Mouse (Mus musculus): Measurements from ENCODE around the gene Pld4.

The Pld4 gene

DNA sequence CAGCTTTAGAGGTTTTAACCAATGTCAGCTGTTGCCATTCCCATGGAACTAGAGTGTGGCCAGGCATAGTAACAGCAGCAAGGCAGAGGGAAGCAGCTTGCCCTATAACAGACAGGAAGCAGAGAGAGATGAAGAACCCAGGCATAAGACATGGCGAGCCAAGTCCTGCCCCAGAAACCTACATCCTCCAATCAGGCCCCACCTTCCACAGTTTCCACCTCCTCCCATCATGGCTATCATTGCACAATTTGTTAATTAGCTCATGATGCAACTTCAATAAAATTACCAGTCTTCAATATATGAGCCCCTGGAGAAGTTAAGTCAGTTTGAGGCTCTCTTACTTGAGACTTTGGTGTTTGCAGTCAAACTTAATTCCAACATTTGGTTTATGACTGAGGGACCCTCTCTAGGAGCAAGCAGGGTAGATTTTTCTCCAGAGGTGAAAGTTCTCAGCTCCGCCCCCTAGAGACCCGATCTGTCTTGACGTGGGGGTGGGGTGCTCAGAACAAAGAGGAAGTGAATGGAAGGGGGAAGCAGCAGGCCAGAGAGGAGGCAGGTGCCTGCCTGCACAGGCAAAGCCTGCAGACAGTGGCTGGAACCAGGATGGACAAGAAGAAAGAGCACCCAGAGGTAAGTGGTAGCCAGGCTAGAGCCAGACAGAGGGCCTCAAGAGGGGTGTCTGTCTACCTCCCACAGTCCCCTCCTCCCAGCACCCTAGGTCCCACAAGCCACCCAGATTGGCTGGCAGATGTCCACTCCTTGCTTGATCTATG is at the start of gene Pld4:
Gene Pld4 (plus strand): TSS at position 502 of the 773 bp plus-strand sequence.
- no peak for DNase-seq (ENCODE audit: low read depth, low spot score)

DNA sequence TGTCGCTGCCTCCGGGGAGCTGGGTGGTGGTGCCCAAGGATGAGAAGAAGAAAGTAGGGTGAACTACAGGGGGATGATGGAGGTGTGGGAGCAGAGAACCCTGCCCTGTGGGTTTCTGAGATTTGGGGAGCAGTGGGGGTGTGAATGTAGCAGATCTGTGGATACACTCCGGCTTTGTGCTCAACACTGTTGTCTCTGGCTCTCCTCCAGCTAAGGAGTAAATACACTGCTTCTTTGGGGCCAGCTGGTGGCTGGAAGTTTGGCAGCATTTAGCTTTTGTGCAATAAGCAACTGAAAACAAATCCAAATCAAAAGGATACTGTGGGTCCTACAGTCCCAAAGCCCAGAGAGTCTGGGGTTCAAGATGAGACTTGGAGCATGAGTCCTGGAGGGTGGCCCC is 46.5 kb upstream of the Pld4 start:
- DNase-seq (ENCODE audit: low read depth, low spot score) = no peak

GRCm38 (mm10) chr12:112717140-112717539 is 43.3 kb upstream of the Pld4 start:
- no peak for DNase-seq (ENCODE audit: low read depth, low spot score)

DNA sequence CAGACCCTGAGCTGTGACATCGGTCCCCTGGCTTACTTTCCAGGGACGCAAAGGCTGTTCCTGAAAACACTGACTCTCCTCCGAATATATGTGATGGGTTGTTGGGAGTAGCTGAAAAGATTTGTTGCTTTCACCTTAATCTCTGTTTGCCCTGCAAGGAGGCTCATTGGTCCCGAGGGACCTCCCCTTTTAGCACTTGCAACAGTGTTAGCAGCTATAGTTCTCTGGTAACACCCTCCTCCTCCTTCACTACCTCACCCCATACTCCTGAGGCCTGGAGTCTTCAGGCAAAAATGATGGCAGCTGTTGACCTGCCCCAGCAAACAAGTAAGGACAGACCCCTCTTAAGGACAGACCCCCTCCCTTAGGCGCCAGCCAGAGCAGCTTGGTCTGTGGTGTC is 41.5 kb upstream of the Pld4 start:
- no peak for DNase-seq (ENCODE audit: low read depth, low spot score)

DNA sequence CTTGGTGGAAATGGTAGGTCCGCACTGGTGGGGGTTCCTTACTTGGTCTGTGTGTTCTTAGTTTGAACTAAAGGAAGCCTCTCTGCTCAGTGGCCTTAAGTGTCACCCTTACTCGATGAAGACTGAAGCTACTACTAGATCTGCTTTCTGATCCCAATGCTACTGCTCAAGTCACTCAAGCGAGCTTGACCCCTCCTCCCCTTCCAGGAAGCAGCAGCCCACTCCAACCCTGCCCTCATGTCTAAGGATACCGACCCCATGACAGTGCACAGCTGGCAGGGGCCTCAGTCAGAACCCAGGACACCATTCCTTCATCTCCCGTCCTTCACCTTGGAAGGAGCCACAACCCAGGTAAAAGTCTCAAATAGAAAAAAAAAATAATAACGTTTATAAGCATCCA is 40.2 kb upstream of the Pld4 start, which contains the start of gene Cep170b:
Gene Cep170b (plus strand): TSS at position 240 of the 400 bp plus-strand sequence.
- DNase-seq (ENCODE audit: low read depth, low spot score) = no peak

DNA sequence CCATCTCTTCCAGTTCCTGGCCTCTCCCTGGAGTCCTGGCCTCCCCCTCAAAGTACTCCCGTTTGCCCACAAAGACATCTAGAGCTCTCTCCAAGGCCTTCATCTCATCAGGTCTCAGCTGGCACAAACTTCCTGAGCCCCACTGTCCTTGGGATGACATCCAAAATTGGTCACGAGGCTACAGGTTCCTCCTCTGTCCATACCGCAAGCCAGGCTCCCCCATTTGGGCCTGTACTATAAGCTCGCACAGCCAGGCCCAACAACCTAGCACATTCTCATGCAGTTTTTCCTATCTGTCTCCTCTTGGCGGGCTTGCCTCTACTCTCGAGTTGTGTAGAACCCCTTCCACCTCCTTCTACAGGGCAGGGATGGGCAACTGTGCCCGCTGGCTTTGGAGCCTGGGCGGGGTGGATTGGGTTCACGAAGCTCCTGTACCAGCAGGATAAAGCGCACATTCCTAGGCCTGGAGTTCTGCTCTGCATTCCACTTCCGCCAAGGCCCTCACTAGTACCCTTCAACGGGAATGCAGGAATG is 39.5 kb upstream of the Pld4 start:
- DNase-seq (ENCODE audit: low read depth, low spot score) = no peak

DNA sequence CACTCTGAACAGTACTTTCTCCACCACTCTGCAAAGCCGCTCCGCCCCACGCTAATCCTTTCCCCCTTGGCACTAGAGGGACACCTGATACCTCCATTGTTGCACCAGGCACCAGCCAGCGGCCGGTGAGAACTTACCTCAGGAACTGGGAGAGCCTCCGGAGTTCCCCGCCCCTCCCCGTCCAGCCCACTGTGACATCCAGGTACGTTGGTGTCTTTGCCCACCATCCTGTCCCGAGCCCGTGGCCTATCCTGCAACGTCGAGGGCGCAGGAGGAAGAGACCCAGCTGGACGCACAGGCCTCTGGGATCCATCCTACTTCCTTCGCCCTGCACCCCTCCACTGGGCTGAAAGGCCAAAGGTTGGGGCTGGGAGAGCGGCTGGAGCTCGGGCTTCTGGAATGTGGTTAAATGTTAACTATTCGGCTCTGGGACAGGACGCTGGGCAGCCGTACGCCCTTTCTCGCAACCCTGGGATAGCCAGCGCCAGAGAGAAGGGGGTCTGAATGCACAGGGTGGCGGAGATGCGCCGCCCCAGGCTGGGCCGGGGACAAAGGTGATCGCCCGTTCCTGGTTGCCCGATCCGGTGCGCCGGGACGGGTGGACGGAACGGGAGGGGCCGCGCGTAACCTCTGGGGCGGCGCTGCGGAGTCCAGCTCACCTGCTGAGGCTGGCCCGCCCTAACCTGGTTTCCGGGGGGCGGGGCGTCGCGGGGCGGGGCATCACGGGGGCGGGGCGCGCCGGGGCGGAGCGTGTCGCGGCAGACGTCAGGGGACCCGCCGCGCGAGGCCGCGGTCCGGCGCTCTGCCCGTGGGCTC is 38.8 kb upstream of the Pld4 start:
- DNase-seq (ENCODE audit: low read depth, low spot score) = no peak

DNA sequence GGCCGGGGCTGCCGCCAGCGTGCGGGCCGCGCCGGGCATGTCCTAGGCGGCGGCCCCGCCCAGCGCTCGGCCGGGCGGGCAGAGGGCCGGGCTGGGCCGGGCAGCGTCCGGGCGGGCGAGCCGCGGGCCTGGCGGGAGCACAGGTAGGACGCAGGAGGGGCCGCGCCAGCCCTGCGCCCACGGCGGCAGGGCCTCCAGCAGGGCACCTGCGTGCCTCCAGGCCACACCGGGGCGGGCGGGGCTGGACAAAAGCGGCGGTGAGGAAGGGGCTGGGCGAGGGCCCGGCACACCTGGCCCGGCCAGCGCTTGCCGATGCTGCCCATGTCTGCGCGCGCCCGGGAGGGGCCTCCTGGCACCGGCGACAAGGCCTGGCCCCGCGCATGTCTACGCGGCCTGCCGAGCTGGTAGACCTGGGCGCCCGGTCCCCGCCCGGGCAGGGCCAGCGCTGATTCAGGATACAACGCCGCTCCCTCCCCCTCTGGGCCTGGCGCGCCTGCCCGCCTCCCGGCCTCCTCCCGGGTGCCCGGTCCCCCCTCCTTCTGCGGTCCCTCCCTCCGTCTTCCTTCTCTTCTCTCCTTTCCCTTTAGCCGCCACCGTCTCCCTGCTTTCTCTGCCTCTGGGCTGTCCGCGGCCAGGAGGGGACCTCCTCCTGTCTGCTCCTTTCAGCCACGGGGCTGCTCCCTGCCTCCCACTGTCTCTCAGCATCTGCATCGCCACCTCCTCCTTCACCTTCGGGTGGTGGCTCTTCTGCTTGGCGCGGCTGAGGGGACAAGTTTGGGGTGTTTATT is 38.0 kb upstream of the Pld4 start:
- DNase-seq (ENCODE audit: low read depth, low spot score) = no peak

DNA sequence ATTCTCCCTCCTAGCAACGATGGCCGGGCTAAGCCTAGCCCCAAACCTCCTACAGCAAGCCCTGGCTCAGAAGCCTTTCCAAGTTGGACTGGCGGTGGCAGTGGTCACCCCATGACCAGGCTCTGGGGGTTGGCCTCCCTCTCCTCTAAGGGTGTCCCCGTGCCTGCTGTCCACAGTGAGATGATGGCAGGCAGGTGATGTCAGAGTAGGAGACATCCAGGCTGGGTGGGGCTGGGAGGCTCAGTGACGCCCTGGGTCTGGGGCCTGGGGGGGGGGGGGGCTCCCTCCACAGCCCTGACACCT is 37.5 kb upstream of the Pld4 start:
- DNase-seq (ENCODE audit: low read depth, low spot score) = no peak

DNA sequence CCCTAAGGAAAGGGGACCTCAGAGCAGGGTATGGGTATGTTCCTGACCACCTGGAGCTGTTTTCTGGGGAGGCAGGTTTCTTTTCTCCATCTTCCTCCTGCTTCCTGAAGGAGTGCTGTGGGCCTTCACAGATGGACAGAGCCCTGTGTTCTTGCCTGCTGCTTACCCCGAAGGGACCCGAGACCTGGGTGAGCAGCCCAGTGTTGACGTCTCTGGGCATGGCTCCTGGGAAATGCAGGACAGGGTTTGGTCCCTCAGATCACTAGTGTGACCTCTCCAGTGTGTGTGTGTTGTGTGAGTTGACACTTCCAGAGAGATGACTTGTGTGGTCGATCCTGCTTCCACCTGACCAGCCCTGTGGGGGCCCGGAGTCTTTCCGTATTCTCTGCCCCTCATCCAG is 37.0 kb upstream of the Pld4 start:
- no peak for DNase-seq (ENCODE audit: low read depth, low spot score)

DNA sequence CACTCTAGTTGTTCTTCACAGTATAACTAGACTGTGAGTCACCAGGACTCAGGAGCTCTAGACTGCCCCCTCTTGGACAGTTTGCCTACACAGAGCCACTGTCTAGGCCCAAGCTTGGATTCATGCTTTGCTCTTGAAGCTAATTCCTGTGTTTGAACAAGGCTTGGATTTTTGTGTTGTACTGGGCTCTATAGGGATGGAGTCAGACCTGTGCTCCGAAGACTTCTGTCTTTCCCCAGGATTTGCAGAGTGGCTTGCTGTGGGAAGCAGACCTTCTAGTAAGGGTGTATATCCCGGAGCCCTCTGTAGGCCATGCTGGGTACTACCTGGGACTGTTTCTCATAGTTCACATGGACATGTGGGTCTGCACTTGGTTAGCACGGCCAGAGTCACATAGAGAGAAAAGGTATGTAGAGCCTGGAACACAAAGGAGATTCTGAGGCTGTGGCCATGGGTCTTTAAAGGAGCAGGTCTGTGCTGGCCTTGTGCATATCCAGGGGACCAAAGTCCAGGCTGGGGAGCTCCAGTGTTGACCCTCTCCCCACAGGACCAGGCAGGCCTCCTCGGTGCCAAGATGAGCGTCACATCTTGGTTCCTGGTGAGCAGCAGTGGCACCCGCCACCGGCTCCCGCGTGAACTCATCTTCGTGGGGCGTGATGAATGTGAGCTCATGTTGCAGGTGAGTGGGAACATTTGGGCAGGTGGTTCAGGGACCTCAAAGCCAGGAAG is 36.2 kb upstream of the Pld4 start:
- no peak for DNase-seq (ENCODE audit: low read depth, low spot score)

DNA sequence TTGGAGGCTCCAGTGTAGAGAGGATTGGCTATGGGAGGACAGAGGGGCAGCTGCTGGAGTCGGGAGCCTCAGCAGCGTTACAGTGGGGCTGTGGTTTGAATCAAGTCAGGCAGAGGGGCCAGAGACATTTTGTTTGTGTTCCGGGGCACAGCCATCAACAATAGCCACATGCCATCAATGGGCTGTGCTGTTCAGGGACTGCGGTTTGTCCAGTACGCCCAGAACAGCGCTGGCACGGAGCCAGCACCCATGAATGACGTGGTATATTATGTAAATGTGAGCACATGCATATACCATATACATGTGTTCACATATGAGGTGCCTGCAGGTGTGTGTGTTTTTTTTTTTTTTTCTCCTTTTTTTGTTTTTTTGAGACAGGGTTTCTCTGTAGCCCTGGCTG is 32.7 kb upstream of the Pld4 start:
- no peak for DNase-seq (ENCODE audit: low read depth, low spot score)

DNA sequence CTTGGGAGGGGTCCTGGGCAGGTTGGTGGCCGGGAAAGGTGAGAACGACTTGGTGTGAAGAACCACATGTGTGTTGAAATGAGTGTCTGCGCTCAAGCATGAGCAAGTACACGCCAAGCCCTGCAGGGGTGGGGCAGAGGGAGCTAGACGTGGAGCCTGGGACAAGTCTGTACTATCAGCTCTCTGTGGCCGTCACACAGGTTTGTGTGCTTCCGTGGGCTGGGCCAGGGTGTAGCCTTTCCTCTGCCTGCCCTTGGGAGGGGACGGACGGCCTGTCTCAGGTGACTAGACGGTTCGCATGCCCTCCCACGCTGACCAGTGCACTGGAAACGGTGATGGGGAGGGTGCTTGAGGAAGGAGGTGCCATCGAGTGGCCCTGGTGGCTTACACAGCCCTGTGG is 29.6 kb upstream of the Pld4 start:
- DNase-seq (ENCODE audit: low read depth, low spot score) = no peak

DNA sequence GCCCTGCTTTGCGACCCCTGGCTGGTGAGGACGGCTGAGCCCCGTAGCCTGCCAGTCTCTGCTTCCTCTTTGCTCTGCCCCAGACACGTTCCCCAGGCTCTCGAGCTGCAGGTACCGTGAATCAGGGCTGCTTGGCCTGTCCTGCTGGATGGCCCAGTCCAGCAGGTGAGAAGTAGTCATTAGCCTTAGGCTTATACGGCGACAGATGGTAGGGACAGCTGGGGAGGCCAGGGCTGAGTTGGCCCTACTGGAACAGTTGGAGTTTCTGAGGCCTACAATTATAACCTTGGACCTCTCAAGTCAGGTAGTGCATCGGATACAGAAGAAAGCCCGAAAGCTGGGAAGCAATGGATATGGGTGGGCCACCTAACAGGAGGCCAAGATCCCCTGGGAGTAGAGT is 27.9 kb upstream of the Pld4 start:
- DNase-seq (ENCODE audit: low read depth, low spot score) = no peak

GRCm38 (mm10) chr12:112734108-112734820 is 26.2 kb upstream of the Pld4 start:
- DNase-seq (ENCODE audit: low read depth, low spot score) = no peak

DNA sequence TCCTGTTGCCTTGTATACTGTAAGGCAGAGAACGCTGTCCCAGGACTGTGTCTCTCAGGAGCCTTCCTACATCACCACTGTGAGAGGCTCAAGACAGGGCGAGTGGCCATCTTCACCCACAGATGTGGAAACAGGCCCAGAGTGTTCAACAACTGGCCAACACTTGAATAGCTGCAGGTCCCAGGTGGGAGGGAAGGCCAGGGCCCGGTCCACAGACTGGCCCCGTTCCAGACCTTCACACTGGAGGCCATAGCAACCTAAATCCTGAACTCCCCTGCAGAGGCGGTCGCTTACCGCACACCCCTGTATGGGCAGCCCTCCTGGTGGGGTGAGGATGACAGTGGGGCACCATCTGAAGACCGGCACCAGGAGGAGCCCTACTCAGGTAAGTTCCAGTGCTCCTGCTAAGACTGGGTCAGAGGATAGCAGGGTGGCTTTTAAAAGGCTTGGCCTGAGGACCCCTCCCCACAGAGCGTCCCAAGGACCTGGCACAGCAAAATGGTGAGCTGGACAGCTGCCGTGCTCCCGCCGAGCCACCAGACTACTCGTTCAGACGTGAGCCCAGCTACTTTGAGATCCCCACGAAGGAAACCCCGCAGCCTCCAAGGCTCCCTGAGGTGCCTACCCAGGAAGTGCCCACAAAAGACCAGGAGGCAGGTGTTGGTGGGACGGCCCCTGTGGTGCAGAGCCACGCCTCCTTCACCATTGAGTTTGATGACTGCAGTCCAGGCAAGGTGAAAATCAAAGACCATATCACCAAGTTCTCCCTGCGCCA is 25.4 kb upstream of the Pld4 start:
- no peak for DNase-seq (ENCODE audit: low read depth, low spot score)

- DNase-seq (ENCODE audit: low read depth, low spot score) = no peak
Measured at GRCm38 (mm10) chr12:112735896-112736635, 24.4 kb upstream of the Pld4 start.

DNA sequence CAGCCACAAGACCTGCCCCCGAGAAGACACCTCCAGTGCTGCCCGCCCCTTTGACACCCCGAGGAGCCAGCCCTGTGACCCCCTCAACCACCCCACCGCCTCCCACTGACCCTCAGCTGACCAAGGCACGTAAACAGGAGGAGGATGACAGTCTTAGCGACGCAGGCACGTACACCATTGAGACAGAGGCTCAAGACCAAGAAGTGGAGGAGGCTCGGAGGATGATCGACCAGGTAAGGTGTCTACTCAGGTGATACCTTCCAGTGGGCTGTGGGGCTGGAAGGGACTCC is 23.9 kb upstream of the Pld4 start:
- DNase-seq (ENCODE audit: low read depth, low spot score) = no peak

GRCm38 (mm10) chr12:112737081-112737480 is 23.4 kb upstream of the Pld4 start:
- DNase-seq (ENCODE audit: low read depth, low spot score) = no peak

- DNase-seq (ENCODE audit: low read depth, low spot score) = no peak
Measured at GRCm38 (mm10) chr12:112737761-112738160, 22.7 kb upstream of the Pld4 start.
